Mouse (Mus musculus) forebrain, embryonic 16.5 days (tissue): ENCODE results near the gene Sbk1. TPM values are rescaled to one million over a fixed set of nuclear protein-coding genes. Genes with fewer than 3 reads are reported as not detected.

Experiments
- ATAC-seq: fragments of 200-750 bp; cut with Nextera tagmentation; 2 replicates; pipeline ENCODE4 v1.8.0; 2017; ENCODE audit warnings: mild to moderate bottlenecking, moderate library complexity
- H3K27ac ChIP-seq: fragments of 300-500 bp; sonication (generic); 2 replicates; pipeline ENCODE4 v1.5.1; 2014; ENCODE audit warnings: low read length, control low read depth
- H3K27me3 ChIP-seq: fragments of 300-500 bp; sonication (generic); replicated peaks from 2 replicates; pipeline ENCODE4 v1.6.1; 2014; ENCODE audit warnings: low read length; ENCODE audit not compliant: control insufficient read depth, insufficient read depth
- H3K36me3 ChIP-seq: fragments of 300-500 bp; sonication (generic); 2 replicates; pipeline ENCODE4 v1.6.1; 2014; ENCODE audit not compliant: control insufficient read depth, insufficient read depth
- H3K4me1 ChIP-seq: fragments of 300-500 bp; sonication (generic); replicated peaks from 2 replicates; pipeline ENCODE4 v1.6.1; 2014; ENCODE audit warnings: low read length; ENCODE audit not compliant: control insufficient read depth, insufficient read depth
- H3K4me2 ChIP-seq: fragments of 300-500 bp; sonication (generic); 2 replicates; pipeline ENCODE4 v1.6.1; 2014; ENCODE audit warnings: mild to moderate bottlenecking, low read length, control low read depth
- H3K4me3 ChIP-seq: fragments of 300-500 bp; sonication (generic); replicated peaks from 2 replicates; pipeline ENCODE4 v1.5.1; 2014; ENCODE audit warnings: mild to moderate bottlenecking, low read length, control low read depth
- H3K9ac ChIP-seq: fragments of 300-500 bp; sonication (generic); replicated peaks from 2 replicates; pipeline ENCODE4 v1.6.1; 2014; ENCODE audit warnings: low read depth, low read length, control low read depth
- H3K9me3 ChIP-seq: fragments of 300-500 bp; sonication (generic); 2 replicates; pipeline ENCODE4 v1.6.1; 2016; ENCODE audit warnings: low read length; ENCODE audit not compliant: control insufficient read depth
- WGBS: fragments of 180-500 bp; shearing (Covaris S2); extraction: QIAGEN DNeasy Blood & Tissue Kit; methylation state at CpG from one replicate; pipeline ENCODE4 v1.1.7; 2014; 5-methylcytosine and 5-hydroxymethylcytosine counted together
- polyA plus RNA-seq: library from polyadenylated mRNA; unstranded; fragments of >200 nt; fragmentation: Nextera tagmentation; extraction: Ambion mirVana; gene quantifications from 2 replicates; pipeline ENCODE4 v1.2.1, GENCODE M21; 2015

Sbk1 gene
- polyA plus RNA-seq, 1 experiment from 2014 or later, result 295 TPM

DNA sequence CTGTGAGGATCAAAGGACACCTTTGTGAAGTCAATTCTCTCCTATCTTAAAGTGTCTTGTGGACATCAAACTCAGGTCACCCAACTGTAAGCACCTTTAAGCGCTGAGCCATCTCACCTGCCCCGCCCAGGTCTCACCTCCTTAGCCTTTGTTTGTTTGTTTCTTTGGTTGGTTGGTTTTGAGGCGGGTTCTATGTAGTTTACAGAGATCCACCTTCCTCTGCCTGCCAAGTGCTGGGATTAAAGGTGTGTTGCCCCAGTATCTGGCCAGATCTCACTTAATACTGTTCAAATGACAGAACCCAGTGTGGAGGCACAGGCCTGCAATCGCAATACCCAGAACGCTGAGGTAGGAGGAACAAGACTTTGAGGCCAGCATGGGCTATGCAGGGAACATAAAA is 11.6 kb downstream of the Sbk1 start:
- no peak overlapping the region for H3K4me3 ChIP-seq
- H3K4me2 ChIP-seq, result no peak overlapping the region
- WGBS, result 90% methylated on average over 5 of the region's 5 CpGs
- peaks cover 83% of the 10 kb centered on the region for H3K4me1 ChIP-seq
- H3K27me3 ChIP-seq, result no peaks in the 10 kb centered on the region
- H3K9me3 ChIP-seq, result no peaks in the 10 kb centered on the region
- H3K9ac ChIP-seq, result no peak overlapping the region
- H3K27ac ChIP-seq, result no peak overlapping the region
- ATAC-seq, result no peak
- H3K36me3 ChIP-seq, result no peaks in the 10 kb centered on the region

DNA sequence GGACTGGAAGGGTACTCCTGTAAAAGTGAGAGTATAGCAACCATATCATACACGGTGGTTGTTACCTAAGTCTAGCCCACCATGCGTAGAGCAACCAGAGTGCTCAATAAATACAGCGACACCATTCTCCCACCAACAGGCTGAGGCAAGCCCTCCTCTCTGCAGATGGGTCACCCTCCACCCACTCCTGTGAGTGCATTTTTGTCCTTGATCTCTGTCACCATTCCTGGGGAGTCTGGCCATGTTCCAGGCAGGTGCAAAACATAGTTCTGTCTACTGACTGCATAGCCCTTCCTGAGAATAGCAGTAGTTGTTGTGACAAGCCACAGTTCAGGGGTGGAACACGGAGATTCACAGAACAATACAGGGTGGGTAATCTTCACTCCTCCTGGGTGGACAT is 12.0 kb downstream of the Sbk1 start:
- Histone ChIP-seq H3K27me3 (no peaks in the 10 kb centered on the region), H3K27ac (no peak overlapping the region), H3K4me2 (no peak overlapping the region), H3K9ac (no peak overlapping the region), H3K36me3 (no peaks in the 10 kb centered on the region), H3K9me3 (no peaks in the 10 kb centered on the region), H3K4me1 (peaks cover 83% of the 10 kb centered on the region), H3K4me3 (no peak overlapping the region)
- 81% methylated on average over 4 of the region's 4 CpGs for WGBS
- ATAC-seq, result no peak

DNA sequence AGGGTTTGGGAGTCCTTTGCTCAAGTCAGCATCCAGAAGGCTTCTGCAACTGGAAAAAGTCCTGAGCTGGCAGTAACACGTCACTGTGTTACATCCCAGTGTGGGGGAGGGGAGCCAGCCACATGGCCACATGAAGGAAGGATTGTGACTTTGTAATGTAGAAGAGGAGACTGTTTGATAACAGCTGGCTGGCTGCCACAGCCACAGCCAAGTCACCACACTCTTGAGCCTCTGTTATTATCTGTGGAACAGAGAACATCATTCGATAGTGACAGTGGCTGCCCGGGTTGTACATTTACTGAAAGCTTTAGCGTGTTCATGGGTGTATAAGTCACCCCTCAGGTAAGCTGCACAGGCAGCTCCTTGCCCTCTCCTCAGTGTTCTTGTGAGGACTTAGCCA is 12.4 kb downstream of the Sbk1 start:
- Histone ChIP-seq H3K36me3 (0 out of 2 replicates have a peak, but pooled peaks cover 1% of the 10 kb centered on the region), H3K9ac (no peak overlapping the region), H3K27me3 (no peaks in the 10 kb centered on the region), H3K4me1 (peaks cover 81% of the 10 kb centered on the region), H3K27ac (0 out of 2 replicates have a peak overlapping the region, but pooled peaks have one; percentile 37), H3K4me3 (no peak overlapping the region), H3K9me3 (no peaks in the 10 kb centered on the region), H3K4me2 (peak overlapping the region; percentile 22; the same call in 1 of the 2 replicates)
- ATAC-seq, result no peak
- WGBS, result 63% methylated on average over 4 of the region's 4 CpGs

DNA sequence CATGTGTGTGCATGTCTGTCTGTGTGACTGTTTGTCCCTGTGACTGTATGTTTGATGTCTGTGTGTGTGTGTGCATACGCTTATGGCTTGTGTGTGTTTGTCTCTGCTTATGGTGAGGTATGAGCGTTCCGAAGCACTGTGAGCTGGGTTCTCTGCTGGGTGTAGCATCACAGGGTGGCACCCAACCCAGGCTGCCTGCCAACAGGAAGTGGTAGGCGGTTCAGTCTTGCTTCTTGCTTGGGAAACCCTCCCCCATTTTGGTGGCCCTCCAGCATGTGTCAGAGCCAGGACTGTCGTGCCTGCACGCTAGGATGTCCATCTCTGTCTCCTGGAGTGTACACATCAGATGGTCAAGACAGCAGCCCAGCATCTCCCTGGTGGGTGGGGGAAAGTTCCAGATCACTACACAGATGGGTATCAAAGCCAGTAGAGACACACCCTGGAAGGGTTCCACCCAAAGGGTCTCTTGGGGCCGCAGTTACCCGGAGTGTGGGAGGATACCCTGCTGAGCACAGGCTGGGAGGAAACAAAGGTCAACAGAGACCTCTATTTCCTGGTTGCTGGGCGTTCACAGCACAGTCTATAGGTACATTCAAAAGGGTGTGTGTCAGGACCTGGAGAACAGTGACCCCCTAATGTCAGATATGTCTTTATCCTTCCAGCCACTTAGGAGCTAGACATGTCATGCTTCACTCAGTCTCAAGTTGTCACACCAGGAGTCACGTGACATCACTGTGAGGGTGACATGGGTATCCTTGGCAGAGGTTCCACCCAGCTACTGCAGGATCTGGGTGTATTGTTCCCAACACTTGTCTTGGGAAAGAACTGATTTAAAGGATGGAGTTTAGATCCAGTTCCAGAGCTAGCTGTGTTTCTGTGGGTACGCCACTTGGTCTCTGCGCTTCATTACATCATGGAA is 13.1 kb downstream of the Sbk1 start:
- H3K27me3 ChIP-seq, result no peaks in the 10 kb centered on the region
- H3K27ac ChIP-seq, result 0 out of 2 replicates have a peak overlapping the region, but pooled peaks have one; percentile 37
- H3K4me2 ChIP-seq, result peak overlapping the region; percentile 22; the same call in 1 of the 2 replicates
- H3K9me3 ChIP-seq, result no peaks in the 10 kb centered on the region
- H3K36me3 ChIP-seq, result peaks cover 7% of the 10 kb centered on the region; the same call in 1 of the 2 replicates
- no peak overlapping the region for H3K4me3 ChIP-seq
- no peak for ATAC-seq
- 67% methylated on average over 12 of the region's 12 CpGs for WGBS
- no peak overlapping the region for H3K9ac ChIP-seq
- H3K4me1 ChIP-seq, result peaks cover 74% of the 10 kb centered on the region

DNA sequence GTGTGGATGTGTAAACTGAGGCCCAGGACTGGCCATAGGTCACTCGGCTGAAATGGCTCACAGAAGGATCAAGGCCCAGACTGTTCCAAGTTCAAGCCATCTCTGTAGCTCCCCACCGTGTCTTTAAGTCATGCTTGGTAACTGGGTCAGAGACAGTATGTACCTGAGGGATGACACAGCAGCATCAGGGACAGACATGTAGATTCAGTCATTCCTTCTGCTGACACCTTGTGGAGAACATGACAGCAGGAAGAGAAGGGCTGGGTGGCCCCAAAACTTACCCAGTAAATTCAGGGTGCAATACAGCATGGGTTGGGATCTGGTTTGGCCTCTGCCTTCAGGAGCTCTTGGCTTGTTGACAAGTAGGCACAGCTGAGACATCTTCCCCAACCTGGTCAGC is 13.9 kb downstream of the Sbk1 start:
- H3K9me3 ChIP-seq, result no peaks in the 10 kb centered on the region
- no peak overlapping the region for H3K27ac ChIP-seq
- no peak overlapping the region for H3K9ac ChIP-seq
- H3K4me3 ChIP-seq, result no peak overlapping the region
- no peak overlapping the region for H3K4me2 ChIP-seq
- H3K36me3 ChIP-seq, result peaks cover 11% of the 10 kb centered on the region
- ATAC-seq, result no peak
- 85% methylated on average over 2 of the region's 2 CpGs for whole genome bisulfite sequencing
- peaks cover 72% of the 10 kb centered on the region for H3K4me1 ChIP-seq
- H3K27me3 ChIP-seq, result no peaks in the 10 kb centered on the region

DNA sequence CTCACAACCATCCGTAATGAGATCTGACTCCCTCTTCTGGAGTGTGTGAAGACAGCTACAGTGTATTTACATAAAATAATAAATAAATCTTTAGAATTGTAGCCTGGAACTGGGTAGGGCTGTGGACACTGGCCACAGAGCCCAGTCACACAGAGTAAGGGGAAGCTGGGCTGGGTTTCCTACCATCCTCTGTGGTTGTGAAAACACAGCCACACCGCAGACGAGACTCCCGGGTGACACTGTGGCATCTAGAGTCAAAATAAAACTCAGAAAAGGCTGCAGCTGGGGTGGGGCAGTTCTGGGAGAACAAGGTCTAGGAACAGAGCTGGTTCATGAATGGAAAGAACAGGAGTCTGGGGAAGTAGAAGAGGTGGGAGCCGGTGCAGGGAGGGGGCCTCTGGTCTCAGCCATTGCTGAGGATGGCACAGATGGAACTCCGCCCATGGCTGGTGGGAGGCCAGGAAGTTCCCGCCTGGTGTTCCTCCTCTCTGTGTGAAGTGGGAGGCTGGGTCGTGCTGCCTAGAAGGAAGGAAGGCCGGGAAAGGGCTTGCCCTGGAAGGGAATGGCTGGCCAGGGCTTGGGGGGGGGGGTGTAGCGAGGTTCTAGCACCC is 15.2 kb downstream of the Sbk1 start:
- peak; percentile 47 for ATAC-seq
- no peaks in the 10 kb centered on the region for H3K9me3 ChIP-seq
- H3K9ac ChIP-seq, result no peak overlapping the region
- peak overlapping the region; percentile 75 for H3K27ac ChIP-seq
- H3K4me1 ChIP-seq, result peaks cover 66% of the 10 kb centered on the region
- H3K27me3 ChIP-seq, result no peaks in the 10 kb centered on the region
- WGBS, result 46% methylated on average over 10 of the region's 10 CpGs
- peaks cover 24% of the 10 kb centered on the region for H3K36me3 ChIP-seq
- H3K4me3 ChIP-seq, result no peak overlapping the region
- H3K4me2 ChIP-seq, result peak overlapping the region; percentile 25

DNA sequence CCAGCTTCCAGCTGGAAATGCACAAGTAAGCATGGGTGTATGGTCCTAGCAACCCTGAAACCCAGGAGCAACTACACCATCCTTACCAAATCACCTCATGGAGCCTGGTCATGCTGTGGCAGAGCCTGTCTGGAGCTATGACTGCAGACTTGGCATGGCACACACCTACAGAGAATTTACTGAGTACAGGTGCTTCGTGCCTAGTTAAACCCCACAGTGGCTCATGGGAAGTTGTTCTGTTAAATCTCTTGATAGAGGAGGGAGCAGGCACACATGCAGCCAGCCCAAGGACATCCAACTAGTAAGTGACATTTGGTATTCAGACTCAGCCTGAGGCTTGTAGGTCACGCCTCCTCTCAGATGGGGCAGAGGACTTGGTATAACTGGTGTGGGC is 15.7 kb downstream of the Sbk1 start:
- 76% methylated on average over 2 of the region's 2 CpGs for WGBS
- peak overlapping the region; percentile 25 for H3K4me2 ChIP-seq
- H3K27me3 ChIP-seq, result no peaks in the 10 kb centered on the region
- H3K4me3 ChIP-seq, result no peak overlapping the region
- H3K4me1 ChIP-seq, result peaks cover 65% of the 10 kb centered on the region
- no peaks in the 10 kb centered on the region for H3K9me3 ChIP-seq
- peaks cover 28% of the 10 kb centered on the region for H3K36me3 ChIP-seq
- no peak for ATAC-seq
- no peak overlapping the region for H3K9ac ChIP-seq
- peak overlapping the region; percentile 75 for H3K27ac ChIP-seq

DNA sequence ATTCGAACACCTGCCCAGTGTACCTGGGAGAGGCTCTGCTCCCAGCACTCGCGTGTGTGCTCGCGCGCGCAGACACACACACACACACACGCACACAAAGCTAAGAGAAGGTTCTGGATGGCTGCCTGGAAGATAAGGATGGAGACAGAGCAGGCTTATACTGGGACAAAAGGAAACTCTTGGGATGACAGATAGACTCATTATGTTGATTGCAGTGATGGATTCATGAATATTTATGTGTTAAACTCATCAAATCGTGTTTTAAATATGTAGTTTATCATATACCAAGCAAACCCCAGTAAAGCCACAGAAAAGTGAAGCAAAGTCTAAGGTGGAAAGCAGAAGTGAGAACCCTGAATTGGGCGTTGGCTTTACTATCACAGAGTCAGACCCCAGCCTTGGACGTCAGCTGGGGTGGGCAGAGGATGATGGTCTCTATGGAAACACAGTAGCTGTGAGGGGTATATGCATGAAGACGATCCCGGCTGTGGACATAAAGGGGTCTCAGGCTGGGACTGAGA is 16.2 kb downstream of the Sbk1 start:
- H3K9me3 ChIP-seq, result no peaks in the 10 kb centered on the region
- H3K4me3 ChIP-seq, result no peak overlapping the region
- peaks cover 59% of the 10 kb centered on the region for H3K4me1 ChIP-seq
- peak overlapping the region; percentile 7; the same call in 1 of the 2 replicates for H3K4me2 ChIP-seq
- H3K27ac ChIP-seq, result peak overlapping the region; percentile 75
- no peaks in the 10 kb centered on the region for H3K27me3 ChIP-seq
- peaks cover 29% of the 10 kb centered on the region for H3K36me3 ChIP-seq
- H3K9ac ChIP-seq, result no peak overlapping the region
- WGBS, result 49% methylated on average over 13 of the region's 13 CpGs
- peak; percentile 71 for ATAC-seq

DNA sequence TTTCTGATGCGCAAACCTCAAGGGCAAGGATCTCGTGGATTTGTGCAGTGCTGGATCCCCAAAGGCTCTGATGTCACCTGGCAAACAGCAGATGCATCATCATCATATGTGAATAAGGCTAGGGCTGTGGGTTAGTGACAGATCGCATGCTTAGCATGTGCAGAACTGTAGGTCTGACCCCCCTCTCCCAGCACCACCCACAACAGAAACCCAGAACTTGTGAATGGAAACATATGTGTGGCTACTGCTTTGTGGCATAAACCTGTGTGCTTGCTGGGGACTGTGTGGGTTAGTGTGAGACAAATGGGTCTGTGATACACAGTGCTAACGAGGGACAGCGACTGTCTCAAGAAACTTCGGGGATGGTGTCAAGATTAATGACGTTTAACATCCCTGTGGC is 17.0 kb downstream of the Sbk1 start:
- peaks cover 29% of the 10 kb centered on the region for H3K36me3 ChIP-seq
- no peak for ATAC-seq
- no peak overlapping the region for H3K4me2 ChIP-seq
- H3K4me1 ChIP-seq, result peaks cover 53% of the 10 kb centered on the region
- H3K4me3 ChIP-seq, result no peak overlapping the region; the same call in 1 of the 2 replicates
- no peaks in the 10 kb centered on the region for H3K9me3 ChIP-seq
- no peak overlapping the region; the same call in 1 of the 2 replicates for H3K9ac ChIP-seq
- no peaks in the 10 kb centered on the region for H3K27me3 ChIP-seq
- WGBS, result 62% methylated on average over 7 of the region's 7 CpGs
- no peak overlapping the region for H3K27ac ChIP-seq
